Mouse (Mus musculus) hindbrain, embryonic 16.5 days (tissue): Measurements from ENCODE around the gene Fndc3c1. TPM values are rescaled to one million over a fixed set of nuclear protein-coding genes. Genes with fewer than 3 reads are reported as not detected.
"Not testable (repeated sequence)": the region's sequence is repeated elsewhere in the genome, so short reads cannot be mapped to it uniquely, and the experiment has no call there.

ENCODE experiments used
- ATAC-seq: fragments of 200-750 bp; cut with Nextera tagmentation; 2 replicates; pipeline ENCODE4 v1.8.0; 2017; ENCODE audit warnings: moderate TSS enrichment, moderate library complexity
- H3K27ac ChIP-seq: fragments of 300-500 bp; sonication (generic); 2 replicates; pipeline ENCODE4 v1.5.1; 2014; ENCODE audit warnings: low read depth, mild to moderate bottlenecking, control low read depth, low read length, moderate library complexity
- H3K27me3 ChIP-seq: fragments of 300-500 bp; sonication (generic); replicated peaks from 2 replicates; pipeline ENCODE4 v1.6.1; 2014; ENCODE audit warnings: low read length; ENCODE audit not compliant: control insufficient read depth, insufficient read depth
- H3K36me3 ChIP-seq: fragments of 300-500 bp; sonication (generic); 2 replicates; pipeline ENCODE4 v1.6.1; 2014; ENCODE audit warnings: mild to moderate bottlenecking, low read length, moderate library complexity, mixed read lengths; ENCODE audit not compliant: control insufficient read depth, insufficient read depth
- H3K4me1 ChIP-seq: fragments of 300-500 bp; sonication (generic); 2 replicates; pipeline ENCODE4 v1.6.1; 2014; ENCODE audit warnings: low read depth, low read length; ENCODE audit not compliant: control insufficient read depth, insufficient read depth
- H3K4me2 ChIP-seq: fragments of 300-500 bp; sonication (generic); 2 replicates; pipeline ENCODE4 v1.6.1; 2014; ENCODE audit warnings: mild to moderate bottlenecking, low read length, control low read depth, moderate library complexity
- H3K4me3 ChIP-seq: fragments of 300-500 bp; sonication (generic); 2 replicates; pipeline ENCODE4 v1.5.1; 2014; ENCODE audit warnings: mild to moderate bottlenecking, low read length, control low read depth, moderate library complexity
- H3K9ac ChIP-seq: fragments of 300-500 bp; sonication (generic); 2 replicates; pipeline ENCODE4 v1.6.1; 2014; ENCODE audit warnings: low read depth, mild to moderate bottlenecking, control low read depth, low read length, moderate library complexity
- H3K9me3 ChIP-seq: fragments of 300-500 bp; sonication (generic); 2 replicates; pipeline ENCODE4 v1.6.1; 2014; ENCODE audit warnings: mild to moderate bottlenecking, low read length, moderate library complexity; ENCODE audit not compliant: control insufficient read depth
- WGBS: fragments of 180-500 bp; shearing (Covaris S2); extraction: QIAGEN DNeasy Blood & Tissue Kit; methylation state at CpG from one replicate; pipeline ENCODE4 v1.1.7; 2014; 5-methylcytosine and 5-hydroxymethylcytosine counted together
- microRNA-seq: library from miRNA; unstranded; fragments of <30 nt; microRNA quantifications from one replicate; pipeline ENCODE4, GENCODE M21; 2017
- polyA plus RNA-seq: library from polyadenylated mRNA; unstranded; fragments of >200 nt; fragmentation: Nextera tagmentation; extraction: Ambion mirVana; gene quantifications from 2 replicates; pipeline ENCODE4 v1.2.1, GENCODE M21; 2015

Gene Fndc3c1
- polyA plus RNA-seq, result 0.10 and 0.27 TPM in 2 replicates

DNA sequence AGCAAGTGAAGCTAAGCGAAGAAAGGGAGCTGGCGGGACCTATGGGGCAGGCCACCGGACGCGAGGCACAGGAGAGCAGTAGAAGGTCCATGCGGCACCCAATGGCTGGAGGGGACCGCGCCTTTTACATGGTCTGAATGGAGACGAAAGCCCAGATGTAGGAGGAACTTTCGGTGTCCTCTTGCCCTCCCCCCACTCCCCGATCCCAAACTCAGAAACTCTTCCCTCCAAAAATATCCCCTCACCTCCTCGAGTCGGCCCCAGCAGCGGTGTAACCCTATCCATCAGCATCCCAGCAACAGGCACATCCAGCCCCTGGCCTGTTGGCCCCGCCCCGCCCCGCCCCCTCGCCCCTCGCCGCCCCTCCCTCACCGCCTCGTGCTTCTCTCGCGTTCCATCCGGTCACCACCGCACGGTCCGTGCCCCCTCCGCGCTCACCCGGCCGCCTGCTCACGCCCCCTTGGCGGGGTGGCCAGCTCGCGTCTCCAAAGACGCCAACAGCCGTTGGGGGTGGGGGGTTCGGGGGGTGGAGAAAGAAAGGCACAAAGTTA, at the start of gene Fndc3c1:
Fndc3c1 (minus strand) TSS at position 301 of the 551 bp plus-strand sequence.
- peak; percentile 89 for ATAC-seq
- peak within 1 kb of the TSS; percentile 66 for H3K4me2 ChIP-seq
- WGBS, result 19% methylated on average over 30 of the region's 39 CpGs
- no peaks in the 10 kb centered on the region for H3K36me3 ChIP-seq
- H3K9me3 ChIP-seq, result no peaks in the 10 kb centered on the region
- H3K4me1 ChIP-seq, result no peaks in the 10 kb centered on the region; the same call in 1 of the 2 replicates
- no peak within 1 kb of the TSS for H3K27ac ChIP-seq
- peak within 1 kb of the TSS; percentile 48; the same call in 1 of the 2 replicates for H3K9ac ChIP-seq
- peaks cover 17% of the 10 kb centered on the region for H3K27me3 ChIP-seq
- H3K4me3 ChIP-seq, result peak within 1 kb of the TSS; percentile 38

DNA sequence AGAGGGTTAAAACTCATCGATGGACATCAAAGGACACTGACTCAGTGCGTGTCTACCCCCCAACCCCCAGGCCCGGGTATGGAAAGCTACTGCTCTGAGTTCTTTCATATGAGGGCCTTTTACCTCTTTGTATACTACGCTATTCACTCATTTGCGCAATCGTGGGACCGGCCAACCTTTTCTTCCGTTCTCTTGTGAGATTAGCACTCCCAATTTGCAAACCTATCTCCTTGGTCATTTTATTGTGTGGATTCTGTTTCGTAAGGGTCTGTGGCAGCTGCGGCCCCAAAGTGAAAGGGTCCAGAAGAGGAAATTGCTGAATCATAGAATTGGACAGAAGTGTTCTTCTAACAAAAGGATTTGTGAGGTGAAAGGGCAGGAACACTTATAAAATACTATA, 1.2 kb upstream of the Fndc3c1 start:
- Histone ChIP-seq H3K27ac (no peak overlapping the region), H3K4me3 (no peak overlapping the region), H3K4me2 (no peak overlapping the region), H3K9me3 (no peaks in the 10 kb centered on the region), H3K9ac (no peak overlapping the region), H3K4me1 (no peaks in the 10 kb centered on the region; the same call in 1 of the 2 replicates), H3K36me3 (no peaks in the 10 kb centered on the region), H3K27me3 (peaks cover 17% of the 10 kb centered on the region)
- 30% methylated on average over 10 of the region's 10 CpGs for WGBS
- ATAC-seq, result no peak

DNA sequence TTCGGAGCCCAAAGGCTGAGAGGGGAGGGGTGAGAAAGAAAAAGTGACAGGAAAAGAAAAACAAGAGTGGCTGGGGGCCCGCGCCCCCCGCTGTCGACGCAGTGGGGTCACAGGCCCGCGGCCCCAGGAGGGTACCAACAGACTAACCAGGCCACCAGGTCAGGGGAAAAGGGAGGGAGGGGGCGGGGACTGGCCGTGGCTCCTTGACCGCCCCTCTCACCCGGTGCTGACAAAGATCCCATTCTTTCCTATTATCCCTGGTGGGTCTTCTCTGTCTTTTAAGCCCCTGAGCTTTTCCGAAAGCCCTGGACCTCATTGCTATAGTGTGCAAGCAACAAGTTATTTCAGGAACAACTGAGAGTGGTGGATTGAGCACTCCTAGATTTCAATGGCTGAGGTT, 470 bp upstream of the Fndc3c1 start:
- Histone ChIP-seq H3K4me2 (peak overlapping the region; percentile 66), H3K36me3 (no peaks in the 10 kb centered on the region), H3K27ac (no peak overlapping the region), H3K4me3 (peak overlapping the region; percentile 38), H3K4me1 (no peaks in the 10 kb centered on the region; the same call in 1 of the 2 replicates), H3K27me3 (peaks cover 17% of the 10 kb centered on the region), H3K9me3 (no peaks in the 10 kb centered on the region), H3K9ac (peak overlapping the region; percentile 48; the same call in 1 of the 2 replicates)
- peak; percentile 60; the same call in 1 of the 2 replicates for ATAC-seq
- WGBS, result 21% methylated on average over 8 of the region's 13 CpGs

DNA sequence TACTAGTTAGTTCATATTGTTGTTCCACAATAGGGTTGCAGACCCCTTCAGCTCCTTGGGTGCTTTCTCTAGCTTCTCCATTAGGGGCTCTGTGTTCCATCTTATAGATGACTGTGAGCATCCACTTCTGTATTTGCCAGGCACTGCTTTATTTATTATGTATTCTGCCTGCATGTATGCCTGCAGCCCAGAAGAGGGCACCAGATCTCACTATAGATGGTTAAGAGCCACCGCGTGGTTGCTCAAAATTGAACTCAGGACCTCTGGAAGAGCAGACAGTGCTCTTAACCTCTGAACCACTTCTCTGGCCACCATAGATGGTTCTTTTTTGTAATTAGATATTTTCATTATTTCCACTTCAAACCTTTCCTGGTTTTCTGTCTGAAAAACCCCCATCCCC, 5.3 kb downstream of the Fndc3c1 start:
- 38% methylated on average over 2 of the region's 2 CpGs for WGBS
- not testable (repeated sequence) for H3K9me3 ChIP-seq, H3K36me3 ChIP-seq, H3K27me3 ChIP-seq, H3K4me1 ChIP-seq, H3K27ac ChIP-seq, ATAC-seq, H3K9ac ChIP-seq, H3K4me2 ChIP-seq, H3K4me3 ChIP-seq

DNA sequence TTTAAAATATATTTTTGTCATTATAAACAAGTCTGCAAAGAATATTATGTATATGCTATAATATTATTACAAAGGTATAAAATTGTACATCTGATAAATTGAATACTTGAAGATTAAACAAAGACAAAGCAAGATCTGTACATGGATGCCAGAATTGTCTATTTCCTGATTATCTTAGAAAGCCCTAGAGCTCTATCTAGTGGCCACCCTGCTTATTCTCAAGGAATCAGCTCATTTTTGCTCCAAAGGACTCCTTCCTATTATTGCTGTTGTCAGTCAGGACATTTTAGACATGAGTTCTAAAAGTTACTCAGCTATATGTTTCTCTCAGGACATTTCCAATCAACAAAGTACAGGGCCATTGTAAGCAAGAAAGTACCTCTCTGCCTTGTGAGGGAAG, 99.9 kb downstream of the Fndc3c1 start:
- no peaks in the 10 kb centered on the region for H3K9me3 ChIP-seq
- H3K9ac ChIP-seq, result no peak overlapping the region
- no peaks in the 10 kb centered on the region for H3K36me3 ChIP-seq
- H3K27me3 ChIP-seq, result no peaks in the 10 kb centered on the region
- no peak overlapping the region for H3K4me2 ChIP-seq
- H3K27ac ChIP-seq, result no peak overlapping the region
- H3K4me3 ChIP-seq, result no peak overlapping the region
- no peak for ATAC-seq
- H3K4me1 ChIP-seq, result no peaks in the 10 kb centered on the region

DNA sequence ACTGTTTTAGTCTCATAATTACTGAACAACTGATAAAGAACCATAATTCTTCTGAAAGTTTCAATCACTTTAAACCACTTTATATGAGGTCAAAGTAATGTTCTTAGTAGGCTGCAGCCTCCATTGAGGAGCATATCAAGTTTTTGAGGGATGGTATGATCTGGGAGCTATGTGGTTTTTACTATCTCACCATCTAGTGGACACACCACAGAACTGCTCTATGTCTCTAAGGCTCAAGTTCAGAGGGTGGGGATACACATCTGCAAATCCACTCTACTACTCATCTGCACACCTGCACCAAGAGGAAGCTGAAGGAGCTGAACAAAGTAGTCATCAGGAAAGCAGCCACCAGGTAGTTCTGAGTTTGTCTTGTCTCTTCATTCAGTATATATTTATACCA, 104.6 kb downstream of the Fndc3c1 start:
- Histone ChIP-seq H3K9me3 (no peaks in the 10 kb centered on the region), H3K4me1 (no peaks in the 10 kb centered on the region), H3K27ac (no peak overlapping the region), H3K27me3 (no peaks in the 10 kb centered on the region), H3K4me3 (no peak overlapping the region), H3K9ac (no peak overlapping the region), H3K36me3 (no peaks in the 10 kb centered on the region), H3K4me2 (no peak overlapping the region)
- no peak for ATAC-seq

Small RNA genes within 50 kb of the gene (microRNA-seq; reads per million reads assigned to microRNA genes)
- not detected for gene Gm27428

Other genes starting within 250 kb of the Fndc3c1 start
- not detected in 2 replicates for gene Fnd3c2, start 230.0 kb downstream of the Fndc3c1 start, polyA plus RNA-seq
- 0.11 and 0.26 TPM in 2 replicates for gene Gm5127, start 97.8 kb upstream of the Fndc3c1 start, polyA plus RNA-seq
- 0.10 and 0.46 TPM in 2 replicates for gene Cysltr1, start 118.3 kb upstream of the Fndc3c1 start, polyA plus RNA-seq